20 mouse cellular contexts compared by ENCODE assay signal in genomic region chr13:90376619-90377018, GRCm38 (mm10).
DNase-seq lines count a peak whose midpoint lies in the region; ATAC-seq lines count a peak whose summit lies in the region.
"Had no signal": no experiment of that assay in that cellular context is flagged by ENCODE, and none has a peak within 500 bp of the region (broad histone marks: within the 10 kb centered on the region; RNA-seq: fewer than 3 reads in every experiment).

No protein-coding gene starts in this region.

- no peaks in the 10 kb centered on the region for H3K27me3 ChIP-seq in hindbrain, embryonic 11.5 days (ENCODE audit: control insufficient read depth, insufficient read depth, low read length)
- no peaks in the 10 kb centered on the region for H3K27me3 ChIP-seq in hindbrain, embryonic 10.5 days (ENCODE audit: insufficient read depth, poor library complexity, severe bottlenecking)
- no peaks in the 10 kb centered on the region for H3K27me3 ChIP-seq in midbrain, embryonic 13.5 days
- no peaks in the 10 kb centered on the region for H3K27me3 ChIP-seq in midbrain, embryonic 16.5 days (ENCODE audit: control insufficient read depth, insufficient read depth, low read depth, low read length)
- no peaks in the 10 kb centered on the region for H3K27me3 ChIP-seq in hindbrain, embryonic 15.5 days
- H3K27me3 ChIP-seq in neural tube, embryonic 15.5 days (replicated peaks), result no peaks in the 10 kb centered on the region
- H3K27me3 ChIP-seq: embryonic facial prominence, embryonic 12.5 days; forebrain, embryonic 13.5 days; liver, embryonic 13.5 days had no signal

- H3K4me3 ChIP-seq in hindbrain, embryonic 11.5 days (ENCODE audit: low read depth, low read length), result no peak overlapping the region
- no peak overlapping the region for H3K4me3 ChIP-seq in hindbrain, embryonic 10.5 days
- H3K4me3 ChIP-seq in midbrain, embryonic 13.5 days (replicated peaks), result no peak overlapping the region
- no peak overlapping the region for H3K4me3 ChIP-seq in midbrain, embryonic 16.5 days (ENCODE audit: low read depth, low read length)
- H3K4me3 ChIP-seq in hindbrain, embryonic 15.5 days, result no peak overlapping the region
- no peak overlapping the region for H3K4me3 ChIP-seq in neural tube, embryonic 15.5 days (replicated peaks)
- H3K4me3 ChIP-seq: embryonic facial prominence, embryonic 12.5 days; forebrain, embryonic 13.5 days; liver, embryonic 13.5 days had no signal

- H3K36me3 ChIP-seq in hindbrain, embryonic 11.5 days (ENCODE audit: control insufficient read depth, insufficient read depth, low read length), result no peaks in the 10 kb centered on the region
- H3K36me3 ChIP-seq in hindbrain, embryonic 10.5 days, result no peaks in the 10 kb centered on the region
- H3K36me3 ChIP-seq in midbrain, embryonic 13.5 days, result no peaks in the 10 kb centered on the region
- no peaks in the 10 kb centered on the region for H3K36me3 ChIP-seq in midbrain, embryonic 16.5 days (ENCODE audit: control insufficient read depth, insufficient read depth, low read length)
- H3K36me3 ChIP-seq in hindbrain, embryonic 15.5 days, result no peaks in the 10 kb centered on the region
- H3K36me3 ChIP-seq in neural tube, embryonic 15.5 days, result no peaks in the 10 kb centered on the region
- H3K36me3 ChIP-seq: embryonic facial prominence, embryonic 12.5 days; liver, embryonic 13.5 days had no signal

- DNase-seq in hindbrain, embryonic 11.5 days (ENCODE audit: low spot score), result no peak
- no peak for DNase-seq in hindbrain, embryonic 10.5 days (ENCODE audit: low spot score)
- no peak for DNase-seq in thymus, postnatal 0 days (ENCODE audit: low spot score)
- DNase-seq: adrenal gland, postnatal 25 days; cerebellum, adult 8-10 months; kidney, adult 18-20 months; layer of hippocampus, adult 9-11 months; liver, embryonic 13.5 days; lung, adult 2 months; lung, postnatal 14 days; right cerebral cortex, postnatal 14 days; thymus, postnatal 14 days had no signal

- no peaks in the 10 kb centered on the region for H3K9me3 ChIP-seq in hindbrain, embryonic 11.5 days (ENCODE audit: control insufficient read depth, low read length)
- H3K9me3 ChIP-seq in hindbrain, embryonic 10.5 days, result no peaks in the 10 kb centered on the region
- no peaks in the 10 kb centered on the region for H3K9me3 ChIP-seq in midbrain, embryonic 13.5 days
- no peaks in the 10 kb centered on the region for H3K9me3 ChIP-seq in midbrain, embryonic 16.5 days (replicated peaks; ENCODE audit: control insufficient read depth, low read length, poor library complexity, severe bottlenecking)
- H3K9me3 ChIP-seq in hindbrain, embryonic 15.5 days, result no peaks in the 10 kb centered on the region
- H3K9me3 ChIP-seq in neural tube, embryonic 15.5 days (replicated peaks), result no peaks in the 10 kb centered on the region
- H3K9me3 ChIP-seq: embryonic facial prominence, embryonic 12.5 days; forebrain, embryonic 13.5 days; liver, embryonic 13.5 days had no signal

- no peaks in the 10 kb centered on the region for H3K4me1 ChIP-seq in hindbrain, embryonic 11.5 days (replicated peaks; ENCODE audit: control insufficient read depth, insufficient read depth, low read length)
- 0 out of 2 replicates have a peak, but pooled peaks cover 4% of the 10 kb centered on the region for H3K4me1 ChIP-seq in hindbrain, embryonic 10.5 days (replicated peaks)
- H3K4me1 ChIP-seq in midbrain, embryonic 13.5 days (replicated peaks), result no peaks in the 10 kb centered on the region
- H3K4me1 ChIP-seq in midbrain, embryonic 16.5 days (ENCODE audit: control insufficient read depth, insufficient read depth, low read length), result no peaks in the 10 kb centered on the region
- H3K4me1 ChIP-seq in hindbrain, embryonic 15.5 days (replicated peaks), result no peaks in the 10 kb centered on the region
- H3K4me1 ChIP-seq in neural tube, embryonic 15.5 days, result no peaks in the 10 kb centered on the region; the same call in 1 of the 2 replicates
- H3K4me1 ChIP-seq: embryonic facial prominence, embryonic 12.5 days; forebrain, embryonic 13.5 days; liver, embryonic 13.5 days had no signal

- no peak overlapping the region for H3K9ac ChIP-seq in hindbrain, embryonic 11.5 days (ENCODE audit: low read depth, low read length)
- no peak overlapping the region for H3K9ac ChIP-seq in midbrain, embryonic 13.5 days (replicated peaks)
- no peak overlapping the region for H3K9ac ChIP-seq in midbrain, embryonic 16.5 days (ENCODE audit: low read depth, low read length)
- no peak overlapping the region for H3K9ac ChIP-seq in hindbrain, embryonic 15.5 days
- no peak overlapping the region for H3K9ac ChIP-seq in neural tube, embryonic 15.5 days (replicated peaks)
- H3K9ac ChIP-seq: embryonic facial prominence, embryonic 12.5 days; forebrain, embryonic 13.5 days; liver, embryonic 13.5 days had no signal

- ATAC-seq in hindbrain, embryonic 11.5 days (ENCODE audit: low FRiP score), result peak; percentile 57
- peak; percentile 63 for ATAC-seq in midbrain, embryonic 13.5 days
- ATAC-seq in midbrain, embryonic 16.5 days, result no peak
- 0 out of 2 replicates have a peak, but pooled peaks have one; percentile 42 for ATAC-seq in hindbrain, embryonic 15.5 days (ENCODE audit: low FRiP score, low read depth)
- peak; percentile 78 for ATAC-seq in neural tube, embryonic 15.5 days (ENCODE audit: low FRiP score)
- ATAC-seq: CD4-positive, CD25-positive, alpha-beta regulatory T cell, adult 4 months; forebrain, embryonic 13.5 days had no signal

- H3K27ac ChIP-seq in hindbrain, embryonic 11.5 days (ENCODE audit: low read depth, low read length), result 0 out of 2 replicates have a peak overlapping the region, but pooled peaks have one; percentile 33
- H3K27ac ChIP-seq in hindbrain, embryonic 10.5 days, result no peak overlapping the region
- H3K27ac ChIP-seq in midbrain, embryonic 13.5 days, result no peak overlapping the region
- no peak overlapping the region for H3K27ac ChIP-seq in midbrain, embryonic 16.5 days (ENCODE audit: low read length)
- no peak overlapping the region for H3K27ac ChIP-seq in hindbrain, embryonic 15.5 days (replicated peaks)
- H3K27ac ChIP-seq in neural tube, embryonic 15.5 days (replicated peaks), result no peak overlapping the region
- H3K27ac ChIP-seq: embryonic facial prominence, embryonic 12.5 days; forebrain, embryonic 13.5 days; liver, embryonic 13.5 days had no signal

- WGBS in hindbrain, embryonic 11.5 days, result 59% methylated on average over 3 of the region's 3 CpGs
- WGBS in hindbrain, embryonic 10.5 days, result 68% methylated on average over 3 of the region's 3 CpGs
- WGBS in midbrain, embryonic 13.5 days, result 63% methylated on average over 3 of the region's 3 CpGs
- WGBS in midbrain, embryonic 16.5 days, result 52% methylated on average over 3 of the region's 3 CpGs
- WGBS in hindbrain, embryonic 15.5 days, result 53% methylated on average over 3 of the region's 3 CpGs
- WGBS in neural tube, embryonic 15.5 days, result 28% methylated on average over 3 of the region's 3 CpGs

- H3K4me2 ChIP-seq in hindbrain, embryonic 11.5 days (replicated peaks; ENCODE audit: low read depth, low read length), result no peak overlapping the region
- no peak overlapping the region for H3K4me2 ChIP-seq in midbrain, embryonic 13.5 days (replicated peaks)
- H3K4me2 ChIP-seq in midbrain, embryonic 16.5 days (ENCODE audit: low read length), result no peak overlapping the region
- H3K4me2 ChIP-seq in hindbrain, embryonic 15.5 days, result no peak overlapping the region
- no peak overlapping the region for H3K4me2 ChIP-seq in neural tube, embryonic 15.5 days
- H3K4me2 ChIP-seq: embryonic facial prominence, embryonic 12.5 days; forebrain, embryonic 13.5 days; liver, embryonic 13.5 days; midbrain, embryonic 11.5 days had no signal
